Mouse (Mus musculus): ENCODE results near the gene Vmn1r1.

DNA sequence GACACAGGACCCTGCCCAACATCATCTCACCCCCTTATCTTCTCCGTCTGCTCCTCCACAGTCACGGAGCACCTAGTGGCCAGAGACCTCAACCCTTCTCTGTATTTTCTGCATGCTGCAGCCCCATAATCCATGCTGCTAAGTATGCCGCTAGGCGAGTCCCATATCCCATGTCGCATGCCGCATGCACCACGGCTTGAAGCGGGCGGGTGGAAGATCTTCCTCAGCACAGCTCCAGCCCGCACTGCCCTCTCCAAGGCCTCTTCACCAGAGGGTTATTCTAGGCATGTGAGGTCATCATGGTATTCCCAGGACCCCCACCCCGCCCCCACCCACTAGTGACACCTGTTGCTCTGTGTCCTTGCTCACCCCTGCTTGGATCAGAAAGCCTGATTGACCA lies 51.2 kb downstream of the Vmn1r1 start:
- TF ChIP-seq EP300 (IDR thresholded peaks at IDR 0.05; ENCODE audit: insufficient read depth, low read depth, low read length) (no peak), POLR2A (IDR thresholded peaks at IDR 0.05; ENCODE audit: insufficient read depth, low read length) (no peak), CTCF (IDR thresholded peaks at IDR 0.05; ENCODE audit: low read depth, low read length) (no peak)

Measured in ES-Bruce4 (cell line).